Mouse (Mus musculus) heart, postnatal 0 days (tissue): Measurements from ENCODE around the gene Hist1h2bb. TPM values are rescaled to one million over a fixed set of nuclear protein-coding genes. Genes with fewer than 3 reads are reported as not detected.

Experiments used
- ATAC-seq: fragments of 200-750 bp; cut with Nextera tagmentation; 2 replicates; pipeline ENCODE4 v1.8.0; 2017; ENCODE audit warnings: low read depth, moderate number of reproducible peaks, moderate library complexity; ENCODE audit not compliant: insufficient read depth
- DNase-seq: peaks from one replicate; pipeline ENCODE4 v3.0.0-alpha.2; 2016; ENCODE audit warnings: low spot score
- H3K27ac ChIP-seq: fragments of 300-500 bp; sonication (generic); 2 replicates; pipeline ENCODE4 v1.5.1; 2014; ENCODE audit warnings: low read depth, mild to moderate bottlenecking
- H3K27me3 ChIP-seq: fragments of 300-500 bp; sonication (generic); 2 replicates; pipeline ENCODE4 v1.6.1; 2014; ENCODE audit warnings: low read length, mixed read lengths; ENCODE audit not compliant: control insufficient read depth, insufficient read depth
- H3K36me3 ChIP-seq: fragments of 300-500 bp; sonication (generic); replicated peaks from 2 replicates; pipeline ENCODE4 v1.6.1; 2014; ENCODE audit warnings: low read length, mixed read lengths; ENCODE audit not compliant: control insufficient read depth, insufficient read depth
- H3K4me1 ChIP-seq: fragments of 300-500 bp; sonication (generic); 2 replicates; pipeline ENCODE4 v1.6.1; 2014; ENCODE audit warnings: antibody characterized with exemption; ENCODE audit not compliant: control insufficient read depth, insufficient read depth
- H3K4me2 ChIP-seq: fragments of 300-500 bp; sonication (generic); 2 replicates; pipeline ENCODE4 v1.6.1; 2014; ENCODE audit warnings: low read depth, mild to moderate bottlenecking, low read length, moderate library complexity
- H3K4me3 ChIP-seq: fragments of 300-500 bp; sonication (generic); 2 replicates; pipeline ENCODE4 v1.5.1; 2014; ENCODE audit warnings: low read depth, low read length
- H3K9ac ChIP-seq: fragments of 300-500 bp; sonication (generic); replicated peaks from 2 replicates; pipeline ENCODE4 v1.6.1; 2014; ENCODE audit warnings: low read depth, low read length, mixed read lengths
- H3K9me3 ChIP-seq: fragments of 300-500 bp; sonication (generic); replicated peaks from 2 replicates; pipeline ENCODE4 v1.6.1; 2016; ENCODE audit warnings: low read length; ENCODE audit not compliant: control insufficient read depth
- CTCF ChIP-seq: IDR thresholded peaks from 2 replicates; pipeline ENCODE4 v1.5.1; 2016; ENCODE audit warnings: antibody characterized with exemption, control low read depth, low read depth
- EP300 ChIP-seq: IDR thresholded peaks from 2 replicates; pipeline ENCODE4 v1.6.1; 2016; ENCODE audit warnings: antibody characterized with exemption, low read depth
- WGBS: fragments of 180-500 bp; shearing (Covaris S2); extraction: QIAGEN DNeasy Blood & Tissue Kit; methylation state at CpG from one replicate; pipeline ENCODE4 v1.1.7; 2014; 5-methylcytosine and 5-hydroxymethylcytosine counted together
- polyA plus RNA-seq: library from polyadenylated mRNA; unstranded; fragments of >200 nt; fragmentation: Nextera tagmentation; extraction: Ambion mirVana; gene quantifications from 2 replicates; pipeline ENCODE4 v1.2.1, GENCODE M21; 2015
- total RNA-seq: library from RNA; depleted of rRNA; stranded (reverse); fragments of >200 nt; gene quantifications from 2 replicates; pipeline ENCODE4 v1.2.3, GENCODE M21; 2014; ENCODE audit warnings: low replicate concordance

The Hist1h2bb gene
- total and polyA plus RNA-seq, 2 experiments from 2014 or later = 0.78 to 1,547 TPM

DNA sequence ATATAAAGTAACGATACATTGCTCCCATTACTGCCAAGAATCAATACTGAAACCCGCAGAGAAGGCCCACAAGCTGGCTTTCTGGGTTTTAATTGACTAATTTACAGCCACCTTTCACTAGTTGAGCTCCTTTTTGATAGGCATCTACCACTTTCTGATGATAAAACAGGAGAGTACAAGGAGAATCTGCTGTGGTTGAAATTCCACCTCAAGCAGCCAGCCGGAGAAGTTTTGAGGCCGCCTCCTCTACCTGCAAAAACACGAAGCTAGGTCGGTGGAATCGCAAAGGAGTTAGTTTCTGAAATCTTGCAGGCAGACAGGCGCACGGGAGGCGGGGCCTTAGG is 16.7 kb downstream of the Hist1h2bb start:
- no peak for ATAC-seq
- Histone ChIP-seq H3K4me2 (peak overlapping the region; percentile 71), H3K9me3 (no peaks in the 10 kb centered on the region), H3K4me1 (peaks cover 22% of the 10 kb centered on the region), H3K4me3 (peak overlapping the region; percentile 48), H3K27me3 (no peaks in the 10 kb centered on the region), H3K36me3 (no peaks in the 10 kb centered on the region), H3K27ac (peak overlapping the region; percentile 95), H3K9ac (peak overlapping the region; percentile 66; the same call in 1 of the 2 replicates)
- WGBS = 2% methylated on average over 10 of the region's 10 CpGs
- DNase-seq = no peak
- TF ChIP-seq CTCF = no peak
- TF ChIP-seq EP300 = no peak

DNA sequence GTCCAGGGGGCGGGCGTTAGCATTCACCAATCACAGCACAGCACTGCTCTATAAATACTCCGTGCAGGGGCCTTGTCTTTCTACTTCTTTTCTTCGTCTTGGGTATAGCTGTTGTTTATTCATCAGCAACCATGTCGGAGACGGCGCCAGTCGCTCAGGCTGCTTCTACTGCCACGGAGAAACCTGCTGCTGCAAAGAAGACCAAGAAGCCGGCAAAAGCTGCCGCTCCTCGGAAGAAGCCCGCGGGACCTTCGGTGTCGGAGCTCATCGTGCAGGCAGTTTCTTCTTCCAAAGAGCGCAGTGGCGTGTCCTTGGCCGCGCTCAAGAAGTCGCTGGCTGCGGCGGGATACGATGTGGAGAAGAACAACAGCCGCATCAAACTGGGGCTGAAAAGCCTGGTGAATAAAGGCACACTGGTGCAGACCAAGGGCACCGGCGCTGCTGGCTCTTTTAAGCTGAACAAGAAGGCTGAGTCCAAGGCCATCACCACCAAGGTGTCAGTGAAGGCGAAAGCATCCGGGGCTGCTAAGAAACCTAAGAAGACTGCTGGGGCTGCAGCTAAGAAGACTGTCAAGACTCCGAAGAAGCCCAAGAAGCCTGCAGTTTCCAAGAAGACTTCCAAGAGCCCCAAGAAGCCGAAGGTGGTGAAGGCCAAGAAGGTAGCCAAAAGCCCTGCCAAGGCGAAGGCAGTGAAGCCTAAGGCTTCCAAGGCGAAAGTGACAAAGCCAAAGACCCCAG is 17.2 kb downstream of the Hist1h2bb start, which contains the start of gene Hist1h1a:
Hist1h1a (plus strand) TSS at position 81 of the 738 bp plus-strand sequence.
- TF ChIP-seq CTCF (no peak), EP300 (no peak; the same call in 1 of the 2 replicates)
- no peaks in the 10 kb centered on the region for H3K9me3 ChIP-seq
- H3K36me3 ChIP-seq = no peaks in the 10 kb centered on the region
- WGBS = 3% methylated on average over 34 of the region's 34 CpGs
- H3K4me2 ChIP-seq = peak within 1 kb of the TSS; percentile 71
- DNase-seq (peak; percentile 95), ATAC-seq (peak; percentile 59)
- H3K4me3 ChIP-seq = peak within 1 kb of the TSS; percentile 48
- peak within 1 kb of the TSS; percentile 66 for H3K9ac ChIP-seq
- no peaks in the 10 kb centered on the region for H3K27me3 ChIP-seq
- peak within 1 kb of the TSS; percentile 95 for H3K27ac ChIP-seq
- H3K4me1 ChIP-seq = peaks cover 22% of the 10 kb centered on the region

DNA sequence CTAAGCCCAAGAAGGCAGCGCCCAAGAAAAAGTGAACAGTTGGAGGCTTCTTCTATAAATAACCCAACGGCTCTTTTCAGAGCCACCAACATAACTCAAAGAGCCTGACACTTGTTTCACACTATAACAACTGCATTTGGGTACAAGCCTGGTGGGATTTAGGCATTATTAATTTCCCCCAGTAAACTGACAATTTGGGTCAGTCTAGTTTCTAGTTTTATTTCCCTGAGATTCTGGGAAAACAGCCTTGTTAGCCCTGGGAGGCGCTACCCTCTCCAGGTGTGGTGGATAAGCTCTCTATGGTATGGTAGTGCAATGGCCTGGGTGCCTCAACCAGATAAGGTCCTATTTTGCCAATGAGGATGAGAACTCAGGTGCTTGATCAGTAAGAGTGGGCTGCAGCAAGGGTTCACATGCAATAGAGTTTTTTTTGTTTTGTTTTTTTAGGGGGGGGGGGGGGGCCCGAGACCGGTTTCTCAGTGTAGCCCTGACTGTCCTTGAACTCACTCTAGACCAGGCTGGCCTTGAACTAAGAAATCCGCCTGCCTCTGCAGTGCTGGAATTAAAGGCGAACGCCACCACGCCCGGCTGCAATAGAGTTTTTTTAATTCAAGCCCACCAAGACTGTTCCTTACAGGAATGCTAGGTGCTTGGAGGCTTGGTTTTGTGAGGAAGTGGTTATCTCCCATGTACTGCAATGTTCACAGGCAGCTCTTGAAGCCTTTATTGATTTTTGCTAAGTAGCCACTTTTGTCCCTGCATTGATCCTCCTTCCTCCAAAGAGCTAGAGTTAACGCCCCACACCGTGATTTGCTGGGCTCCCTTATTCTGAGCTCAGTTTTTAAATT is 18.0 kb downstream of the Hist1h2bb start:
- DNase-seq = no peak
- H3K9me3 ChIP-seq = no peaks in the 10 kb centered on the region
- WGBS = 47% methylated on average over 12 of the region's 12 CpGs
- peak overlapping the region; percentile 66; the same call in 1 of the 2 replicates for H3K9ac ChIP-seq
- H3K27ac ChIP-seq = peak overlapping the region; percentile 95; the same call in 1 of the 2 replicates
- H3K4me2 ChIP-seq = peak overlapping the region; percentile 71
- H3K36me3 ChIP-seq = no peaks in the 10 kb centered on the region
- H3K4me1 ChIP-seq = peaks cover 22% of the 10 kb centered on the region
- H3K27me3 ChIP-seq = no peaks in the 10 kb centered on the region
- H3K4me3 ChIP-seq = peak overlapping the region; percentile 48
- ATAC-seq = no peak
- TF ChIP-seq CTCF (no peak), EP300 (no peak)

DNA sequence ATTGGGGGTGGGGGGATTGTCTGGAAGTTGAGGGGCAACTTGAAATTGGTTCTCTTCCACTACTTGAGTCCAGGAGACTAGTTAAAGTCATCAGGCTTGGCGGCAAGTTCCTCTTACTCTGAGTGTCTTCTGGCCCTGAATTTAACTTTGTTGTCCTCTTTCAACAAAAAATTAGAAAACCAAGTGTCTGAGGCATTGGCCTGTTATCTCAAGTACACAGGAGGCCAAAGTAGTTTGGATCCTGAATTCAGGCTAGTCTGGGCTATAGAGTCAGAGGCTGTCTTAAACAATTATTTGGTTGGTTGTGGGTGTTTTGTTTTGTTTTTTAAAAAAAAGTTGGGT is 18.6 kb downstream of the Hist1h2bb start:
- Histone ChIP-seq H3K4me2 (no peak overlapping the region), H3K4me3 (no peak overlapping the region), H3K27ac (no peak overlapping the region), H3K9me3 (no peaks in the 10 kb centered on the region), H3K9ac (no peak overlapping the region), H3K4me1 (peaks cover 22% of the 10 kb centered on the region), H3K36me3 (no peaks in the 10 kb centered on the region), H3K27me3 (no peaks in the 10 kb centered on the region)
- ATAC-seq (no peak), DNase-seq (no peak)
- 85% methylated on average over 1 of the region's 1 CpGs for WGBS
- TF ChIP-seq EP300 (no peak), CTCF (no peak)

DNA sequence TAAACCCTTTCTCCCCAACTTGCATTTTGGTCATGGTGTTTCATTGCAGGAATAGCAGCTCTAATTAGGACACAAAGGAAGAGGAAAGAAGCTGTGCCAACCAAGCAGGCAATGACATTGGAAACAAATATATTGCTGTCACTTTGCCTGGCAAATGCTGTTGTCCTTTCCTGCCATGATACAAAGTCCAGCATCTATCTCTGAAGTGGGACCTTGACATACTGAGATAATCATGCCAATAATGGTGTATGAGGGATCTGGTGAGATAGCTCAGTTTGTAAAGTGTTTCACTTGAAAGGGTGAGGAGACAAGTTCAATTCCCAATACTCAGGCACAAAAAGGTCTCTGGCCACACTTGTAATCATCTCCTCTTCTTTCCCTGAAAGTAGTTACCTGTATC is 20.2 kb downstream of the Hist1h2bb start:
- no peak overlapping the region for H3K4me3 ChIP-seq
- H3K36me3 ChIP-seq = no peaks in the 10 kb centered on the region
- no peak for DNase-seq
- no peaks in the 10 kb centered on the region for H3K9me3 ChIP-seq
- no peak for TF ChIP-seq EP300
- TF ChIP-seq CTCF = no peak
- ATAC-seq = no peak
- H3K4me1 ChIP-seq = peaks cover 18% of the 10 kb centered on the region
- no peak overlapping the region for H3K9ac ChIP-seq
- H3K4me2 ChIP-seq = no peak overlapping the region
- H3K27ac ChIP-seq = no peak overlapping the region
- no peaks in the 10 kb centered on the region for H3K27me3 ChIP-seq
